ENCODE assay signal across 31 mouse cellular contexts in genomic region chr17:26874542-26874941, GRCm38 (mm10). TPM values are rescaled to one million over a fixed set of nuclear protein-coding genes. Genes with fewer than 3 reads are reported as not detected.
DNase-seq lines count a peak whose midpoint lies in the region; ATAC-seq lines count a peak whose summit lies in the region.
"Had no signal": no experiment of that assay in that cellular context is flagged by ENCODE, and none has a peak within 500 bp of the region (broad histone marks: within the 10 kb centered on the region; RNA-seq: fewer than 3 reads in every experiment).

No protein-coding gene starts in this region.

- intact Hi-C loops in heart, postnatal 14 days (cut with DNase I) = no loop called here
- intact Hi-C loops in left cerebral cortex, postnatal 4 days (cut with DNase I) = no loop called here

- no peak overlapping the region for H3K4me3 ChIP-seq in embryonic facial prominence, embryonic 14.5 days (ENCODE audit: low read depth, low read length)
- no peak overlapping the region for H3K4me3 ChIP-seq in embryonic facial prominence, embryonic 10.5 days
- no peak overlapping the region for H3K4me3 ChIP-seq in heart, embryonic 14.5 days (ENCODE audit: control insufficient read depth in 1 of 2, insufficient read depth in 1 of 2, low read depth in 1 of 2, low read length in 2 of 2)
- H3K4me3 ChIP-seq: embryonic facial prominence, embryonic 12.5 days; forebrain, embryonic 13.5 days; hindbrain, embryonic 13.5 days; left cerebral cortex, adult 2 months; liver, embryonic 15.5 days; lung, embryonic 15.5 days; megakaryocyte, embryonic 14.5 days; midbrain, embryonic 13.5 days had no signal

- 78% methylated on average over 11 of the region's 11 CpGs for WGBS in embryonic facial prominence, embryonic 14.5 days
- WGBS in embryonic facial prominence, embryonic 10.5 days = 75% methylated on average over 11 of the region's 11 CpGs
- 56% methylated on average over 11 of the region's 11 CpGs for WGBS in heart, embryonic 14.5 days

- H3K36me3 ChIP-seq in embryonic facial prominence, embryonic 14.5 days (ENCODE audit: control insufficient read depth, insufficient read depth, low read length) = no peaks in the 10 kb centered on the region
- no peaks in the 10 kb centered on the region for H3K36me3 ChIP-seq in embryonic facial prominence, embryonic 10.5 days (replicated peaks)
- H3K36me3 ChIP-seq in heart, embryonic 14.5 days (ENCODE audit: control insufficient read depth, insufficient read depth, low read length) = no peaks in the 10 kb centered on the region
- H3K36me3 ChIP-seq: embryonic facial prominence, embryonic 12.5 days; hindbrain, embryonic 13.5 days; liver, embryonic 15.5 days; lung, embryonic 15.5 days; midbrain, embryonic 13.5 days had no signal

- H3K4me2 ChIP-seq in embryonic facial prominence, embryonic 14.5 days (ENCODE audit: low read depth, low read length) = no peak overlapping the region
- H3K4me2 ChIP-seq in heart, embryonic 14.5 days (ENCODE audit: low read length) = no peak overlapping the region
- H3K4me2 ChIP-seq: embryonic facial prominence, embryonic 12.5 days; forebrain, embryonic 13.5 days; hindbrain, embryonic 13.5 days; liver, embryonic 15.5 days; lung, embryonic 15.5 days; midbrain, embryonic 13.5 days had no signal

- H3K27me3 ChIP-seq in embryonic facial prominence, embryonic 14.5 days (replicated peaks; ENCODE audit: control insufficient read depth, insufficient read depth, low read length) = no peaks in the 10 kb centered on the region
- H3K27me3 ChIP-seq in embryonic facial prominence, embryonic 10.5 days (replicated peaks; ENCODE audit: low read depth, poor library complexity, severe bottlenecking) = no peaks in the 10 kb centered on the region
- H3K27me3 ChIP-seq in heart, embryonic 14.5 days (ENCODE audit: control insufficient read depth, insufficient read depth, low read length) = no peaks in the 10 kb centered on the region
- H3K27me3 ChIP-seq: forebrain, embryonic 13.5 days; liver, embryonic 15.5 days; lung, embryonic 15.5 days; midbrain, embryonic 13.5 days had no signal

- no peak overlapping the region for H3K27ac ChIP-seq in embryonic facial prominence, embryonic 14.5 days (replicated peaks; ENCODE audit: low read depth, low read length)
- no peak overlapping the region for H3K27ac ChIP-seq in embryonic facial prominence, embryonic 10.5 days (replicated peaks)
- peak overlapping the region; percentile 72 to 73 for H3K27ac ChIP-seq in heart, embryonic 14.5 days (replicated peaks in 1 of 2; ENCODE audit: control insufficient read depth in 1 of 2, insufficient read depth in 1 of 2, low read depth in 2 of 2, low read length in 2 of 2)
- H3K27ac ChIP-seq: embryonic facial prominence, embryonic 12.5 days; forebrain, embryonic 13.5 days; hindbrain, embryonic 13.5 days; kidney, postnatal 0 days; left cerebral cortex, adult 2 months; liver, embryonic 15.5 days; lung, embryonic 15.5 days; midbrain, embryonic 13.5 days; stomach, postnatal 0 days had no signal

- 0 out of 2 replicates have a peak, but pooled peaks cover 5% of the 10 kb centered on the region for H3K9me3 ChIP-seq in embryonic facial prominence, embryonic 14.5 days (ENCODE audit: control insufficient read depth, low read length)
- H3K9me3 ChIP-seq in embryonic facial prominence, embryonic 10.5 days = no peaks in the 10 kb centered on the region
- H3K9me3 ChIP-seq in heart, embryonic 14.5 days (ENCODE audit: control insufficient read depth, low read length) = no peaks in the 10 kb centered on the region
- H3K9me3 ChIP-seq: liver, embryonic 15.5 days; lung, embryonic 15.5 days had no signal

- H3K4me1 ChIP-seq in embryonic facial prominence, embryonic 14.5 days (ENCODE audit: control insufficient read depth, insufficient read depth, low read length) = no peaks in the 10 kb centered on the region
- H3K4me1 ChIP-seq in embryonic facial prominence, embryonic 10.5 days = no peaks in the 10 kb centered on the region
- H3K4me1 ChIP-seq in heart, embryonic 14.5 days (ENCODE audit: control insufficient read depth in 2 of 2, insufficient read depth in 2 of 2, low read length in 2 of 2) = peaks cover 32% of the 10 kb centered on the region in 2 experiments
- H3K4me1 ChIP-seq: embryonic facial prominence, embryonic 12.5 days; forebrain, embryonic 13.5 days; hindbrain, embryonic 13.5 days; liver, embryonic 15.5 days; midbrain, embryonic 13.5 days had no signal

- ATAC-seq in embryonic facial prominence, embryonic 14.5 days (ENCODE audit: low read depth) = no peak
- no peak for ATAC-seq in heart, embryonic 14.5 days (ENCODE audit: insufficient number of reproducible peaks, insufficient read depth, low FRiP score, low read depth)
- ATAC-seq: forebrain, embryonic 13.5 days; midbrain, embryonic 13.5 days had no signal

- H3K9ac ChIP-seq in embryonic facial prominence, embryonic 14.5 days (ENCODE audit: low read depth, low read length) = no peak overlapping the region
- 0 out of 2 replicates have a peak overlapping the region, but pooled peaks have one; percentile 36 for H3K9ac ChIP-seq in heart, embryonic 14.5 days (ENCODE audit: low read length)
- H3K9ac ChIP-seq: embryonic facial prominence, embryonic 12.5 days; forebrain, embryonic 13.5 days; hindbrain, embryonic 13.5 days; liver, embryonic 15.5 days; lung, embryonic 15.5 days; midbrain, embryonic 13.5 days had no signal

- DNase-seq in embryonic facial prominence, embryonic 14.5 days (ENCODE audit: low spot score) = peak; percentile 29
- no peak for DNase-seq in embryonic facial prominence, embryonic 10.5 days (ENCODE audit: low spot score)
- no peak for DNase-seq in heart, postnatal 14 days
- DNase-seq in left cerebral cortex, postnatal 4 days = peak; percentile 53
- no peak for DNase-seq in left cerebral cortex, adult 11 months (ENCODE audit: low spot score)
- no peak for DNase-seq in embryo, embryonic 11 days
- DNase-seq: adrenal gland, postnatal 10 days; cerebellum, adult 9-11 months; kidney, adult 2 months; layer of hippocampus, adult 9-11 months; liver; lung, postnatal 36 days; thymus, adult 2 months; thymus, postnatal 4 days had no signal

RNA-seq across cellular contexts. Expression of gene Nkx2-5, which starts 29.7 kb away (rescaled TPM):
- polyA plus RNA-seq in embryonic facial prominence, embryonic 14.5 days (2014; fragmentation: Nextera tagmentation; extraction: Ambion mirVana) = 7.4 and 7.9 TPM in 2 replicates
- polyA plus RNA-seq in embryonic facial prominence, embryonic 10.5 days (2016; fragmentation: Nextera tagmentation; extraction: Ambion mirVana) = 0.48 and 0.75 TPM in 2 replicates
- 172 and 177 TPM in 2 replicates for polyA plus RNA-seq in heart, embryonic 14.5 days (2014; fragmentation: Nextera tagmentation; extraction: Ambion mirVana)
- total RNA-seq in heart, postnatal 14 days (2021) = 10 to 100 TPM; 78.9 to 80.4 TPM
- not detected for total RNA-seq in left cerebral cortex, postnatal 4 days (2021)
- total RNA-seq: adrenal gland, postnatal 10 days; gastrocnemius, adult 18-20 months; left cerebral cortex, adult 2 months; left cerebral cortex, postnatal 36 days; monocyte, adult 5-6 weeks had no signal
- polyA plus RNA-seq: cortical plate, adult 2 months; forebrain, embryonic 13.5 days; kidney, adult 2 months; kidney, postnatal 0 days; large intestine, adult 2 months; midbrain, embryonic 13.5 days; neural tube, embryonic 11.5 days had no signal

RNA-seq across cellular contexts. Expression of gene Kifc5b, which starts 42.3 kb away (rescaled TPM):
- polyA plus RNA-seq in embryonic facial prominence, embryonic 14.5 days (2014; fragmentation: Nextera tagmentation; extraction: Ambion mirVana) = 3.0 and 4.7 TPM in 2 replicates
- 11.6 and 12.1 TPM in 2 replicates for polyA plus RNA-seq in embryonic facial prominence, embryonic 10.5 days (2016; fragmentation: Nextera tagmentation; extraction: Ambion mirVana)
- 4.2 and 5.0 TPM in 2 replicates for polyA plus RNA-seq in heart, embryonic 14.5 days (2014; fragmentation: Nextera tagmentation; extraction: Ambion mirVana)
- total RNA-seq in heart, postnatal 14 days (2021) = 1 to 10 TPM; 1.3 to 2.6 TPM
- total RNA-seq in left cerebral cortex, postnatal 4 days (2021) = 1 to 10 TPM; 4.8 to 6.0 TPM

RNA-seq across cellular contexts. Expression of gene Phf1, which starts 58.3 kb away (rescaled TPM):
- polyA plus RNA-seq in embryonic facial prominence, embryonic 14.5 days (2014; fragmentation: Nextera tagmentation; extraction: Ambion mirVana) = 10.0 and 12.0 TPM in 2 replicates
- polyA plus RNA-seq in embryonic facial prominence, embryonic 10.5 days (2016; fragmentation: Nextera tagmentation; extraction: Ambion mirVana) = 3.8 and 4.7 TPM in 2 replicates
- 5.2 and 8.0 TPM in 2 replicates for polyA plus RNA-seq in heart, embryonic 14.5 days (2014; fragmentation: Nextera tagmentation; extraction: Ambion mirVana)
- total RNA-seq in heart, postnatal 14 days (2021) = 10 to 100 TPM in 1 of 2 experiments, 1 to 10 TPM in 1; 10.0 to 10.6 TPM
- 10 to 100 TPM; 30.5 to 33.6 TPM for total RNA-seq in left cerebral cortex, postnatal 4 days (2021)

Comparison
In these comparisons a context has a peak if more than half of its experiments do, and no peak if none do; other contexts are left out.
1. DNase-seq: peak in embryonic facial prominence, embryonic 14.5 days (single experiment) and left cerebral cortex, postnatal 4 days (single experiment); none in embryonic facial prominence, embryonic 10.5 days (single experiment), heart, postnatal 14 days (0 of 2), left cerebral cortex, adult 11 months (single experiment) and embryo, embryonic 11 days (single experiment).
2. H3K27ac ChIP-seq: peak in heart, embryonic 14.5 days (2 of 2); none in embryonic facial prominence, embryonic 14.5 days (single experiment) and embryonic facial prominence, embryonic 10.5 days (single experiment).
3. RNA of gene Nkx2-5, which starts 29.7 kb away (polyA plus RNA-seq): 172 to 177 TPM in heart, embryonic 14.5 days; 7.4 to 7.9 TPM in embryonic facial prominence, embryonic 14.5 days and 0.48 to 0.75 TPM in embryonic facial prominence, embryonic 10.5 days; every median in the first group is over 10 times any median in the second.